Mouse (Mus musculus) layer of hippocampus, adult 2 months (tissue): ENCODE measurements at regions not wholly inside any gene's neighbourhood (a gene's known extent, or its start where the extent isn't known, plus 50 kb on each side); places are given as distances from the start of the nearest gene placed in this dataset.

ENCODE experiments used
- DNase-seq, 2 experiments: peaks; one replicate each; pipeline ENCODE4 v3.0.0; 2022; ENCODE audit warnings: low spot score in 2 of 2
- H3K27ac ChIP-seq: fragments of 200-600 bp; 2 replicates; pipeline ENCODE4 v1.8.1; 2022
- H3K4me3 ChIP-seq: fragments of 200-600 bp; 2 replicates; pipeline ENCODE4 v1.8.1; 2022; ENCODE audit warnings: mild to moderate bottlenecking
- CTCF ChIP-seq: fragments of 200-600 bp; conservative IDR thresholded peaks from 2 replicates; pipeline ENCODE4 v1.8.1; 2022; ENCODE audit warnings: antibody characterized with exemption, mild to moderate bottlenecking, moderate library complexity

- no peak for TF ChIP-seq CTCF
- no peak for DNase-seq
- H3K4me3 ChIP-seq, result no peak overlapping the region
- H3K27ac ChIP-seq, result no peak overlapping the region
These were observed 313.1 kb downstream of the Irs2 start for GRCm38 (mm10) chr8:10695181-10695580.

GRCm38 (mm10) chr8:10690659-10691058 is 317.6 kb downstream of the Irs2 start:
- DNase-seq, result no peak
- TF ChIP-seq CTCF, result no peak
- Histone ChIP-seq H3K4me3 (no peak overlapping the region), H3K27ac (no peak overlapping the region)

GRCm38 (mm10) chr8:10689881-10690280 is 318.4 kb downstream of the Irs2 start:
- Histone ChIP-seq H3K4me3 (no peak overlapping the region), H3K27ac (no peak overlapping the region)
- no peak for DNase-seq
- TF ChIP-seq CTCF, result no peak

GRCm38 (mm10) chr8:10687867-10688561 is 320.2 kb downstream of the Irs2 start:
- no peak for TF ChIP-seq CTCF
- no peak overlapping the region; the same call in 1 of the 2 replicates for H3K4me3 ChIP-seq
- H3K27ac ChIP-seq, result no peak overlapping the region
- DNase-seq, result no peak
